ENCODE assay signal across 19 mouse cellular contexts in genomic region chr7:116205451-116205850, GRCm38 (mm10).
"Had no signal": no experiment of that assay in that cellular context is flagged by ENCODE, and none has a peak within 500 bp of the region (broad histone marks: within the 10 kb centered on the region; RNA-seq: fewer than 3 reads in every experiment).

No protein-coding gene starts in this region.

- H3K4me2 ChIP-seq: lung, embryonic 14.5 days; midbrain, embryonic 12.5 days; neural tube, embryonic 13.5 days; neural tube, embryonic 15.5 days had no signal

- H3K27ac ChIP-seq: midbrain, embryonic 10.5 days; midbrain, embryonic 12.5 days; neural tube, embryonic 13.5 days; neural tube, embryonic 15.5 days had no signal

- DNase-seq: lung, adult 18-20 months; lung, embryonic 14.5 days; lung, postnatal 10 days; lung, postnatal 4 days; midbrain, embryonic 14.5 days; retina, postnatal 1 day; right cerebral cortex, adult 18-20 months; right cerebral cortex, postnatal 25 days; right cerebral cortex, postnatal 4 days; spleen, adult 18-20 months; thymus, adult 18-20 months; thymus, postnatal 14 days; thymus, postnatal 36 days had no signal

- H3K27me3 ChIP-seq: neural tube, embryonic 13.5 days; neural tube, embryonic 15.5 days had no signal

- ATAC-seq: midbrain, embryonic 16.5 days had no signal

- H3K4me3 ChIP-seq: midbrain, embryonic 10.5 days; midbrain, embryonic 12.5 days; myocyte; neural tube, embryonic 13.5 days; neural tube, embryonic 15.5 days had no signal

- H3K9ac ChIP-seq: lung, embryonic 14.5 days; midbrain, embryonic 12.5 days; neural tube, embryonic 13.5 days; neural tube, embryonic 15.5 days had no signal

- H3K36me3 ChIP-seq: midbrain, embryonic 10.5 days; midbrain, embryonic 12.5 days; neural tube, embryonic 13.5 days; neural tube, embryonic 15.5 days had no signal

- H3K9me3 ChIP-seq: midbrain, embryonic 10.5 days; midbrain, embryonic 12.5 days; neural tube, embryonic 13.5 days; neural tube, embryonic 15.5 days had no signal
